Mouse (Mus musculus): ENCODE measurements around the gene Pcif1. TPM values are rescaled to one million over a fixed set of nuclear protein-coding genes. Genes with fewer than 3 reads are reported as not detected.
"Not testable (repeated sequence)": the region's sequence is repeated elsewhere in the genome, so short reads cannot be mapped to it uniquely, and the experiment has no call there.

Pcif1 gene
- 10 to 100 TPM; 49.4 to 74.0 (median 65.6) TPM for total RNA-seq (2022)

GRCm38 (mm10) chr2:164879228-164879567 lies at the start of gene Pcif1:
Gene Pcif1 (plus strand): TSS chr2:164879304.
- DNase-seq: peak; percentile 86

- no peak for DNase-seq
These were observed 48.1 kb upstream of the Pcif1 start for GRCm38 (mm10) chr2:164831029-164831428.

GRCm38 (mm10) chr2:164832032-164832747 lies 46.9 kb upstream of the Pcif1 start:
- DNase-seq: no peak

- peak; percentile 68 for DNase-seq
These were observed 46.3 kb upstream of the Pcif1 start, which contains the start of gene Ctsa for GRCm38 (mm10) chr2:164832748-164833301. Gene Ctsa (plus strand): TSS chr2:164832873.

GRCm38 (mm10) chr2:164833314-164833959 lies 45.7 kb upstream of the Pcif1 start, which contains the start of gene Neurl2:
Gene Neurl2 (minus strand): TSS chr2:164833456.
- peak; percentile 88 for DNase-seq

- no peak for DNase-seq
These were observed 44.6 kb upstream of the Pcif1 start for GRCm38 (mm10) chr2:164834531-164834930.

- DNase-seq: no peak
These were observed 43.9 kb upstream of the Pcif1 start for GRCm38 (mm10) chr2:164835164-164835563.

GRCm38 (mm10) chr2:164845782-164846181 lies 33.3 kb upstream of the Pcif1 start:
- no peak for DNase-seq

- DNase-seq: no peak
These were observed 29.0 kb upstream of the Pcif1 start for GRCm38 (mm10) chr2:164850061-164850460.

- not testable (repeated sequence) for DNase-seq
These were observed 23.5 kb upstream of the Pcif1 start for GRCm38 (mm10) chr2:164855572-164855971.

GRCm38 (mm10) chr2:164856309-164857100 lies 22.6 kb upstream of the Pcif1 start:
- no peak for DNase-seq

GRCm38 (mm10) chr2:164857101-164857821 lies 21.8 kb upstream of the Pcif1 start, which contains the start of gene Pltp:
Gene Pltp (minus strand): TSS chr2:164857711.
- DNase-seq: no peak

- no peak for DNase-seq
These were observed 21.1 kb upstream of the Pcif1 start for GRCm38 (mm10) chr2:164857842-164858553.

GRCm38 (mm10) chr2:164859155-164859554 lies 19.9 kb upstream of the Pcif1 start:
- DNase-seq: no peak

- DNase-seq: no peak
These were observed 19.3 kb upstream of the Pcif1 start for GRCm38 (mm10) chr2:164859640-164860432.

GRCm38 (mm10) chr2:164861094-164861493 lies 18.0 kb upstream of the Pcif1 start:
- no peak for DNase-seq

GRCm38 (mm10) chr2:164862179-164862861 lies 16.8 kb upstream of the Pcif1 start:
- peak; percentile 63 for DNase-seq

- DNase-seq: not testable (repeated sequence)
These were observed 15.7 kb upstream of the Pcif1 start for GRCm38 (mm10) chr2:164863411-164863810.

- no peak for DNase-seq
These were observed 14.5 kb upstream of the Pcif1 start for GRCm38 (mm10) chr2:164864593-164864992.
